Mouse (Mus musculus): Measurements from ENCODE around the gene Hoxb1. TPM values are rescaled to one million over a fixed set of nuclear protein-coding genes. Genes with fewer than 3 reads are reported as not detected.
A peak's percentile ranks its signal among the peaks of the same experiment; 100 is the strongest.

Hoxb1 gene
- polyA plus RNA-seq, 1 experiment from 2014 or later: 0.05 TPM

DNA sequence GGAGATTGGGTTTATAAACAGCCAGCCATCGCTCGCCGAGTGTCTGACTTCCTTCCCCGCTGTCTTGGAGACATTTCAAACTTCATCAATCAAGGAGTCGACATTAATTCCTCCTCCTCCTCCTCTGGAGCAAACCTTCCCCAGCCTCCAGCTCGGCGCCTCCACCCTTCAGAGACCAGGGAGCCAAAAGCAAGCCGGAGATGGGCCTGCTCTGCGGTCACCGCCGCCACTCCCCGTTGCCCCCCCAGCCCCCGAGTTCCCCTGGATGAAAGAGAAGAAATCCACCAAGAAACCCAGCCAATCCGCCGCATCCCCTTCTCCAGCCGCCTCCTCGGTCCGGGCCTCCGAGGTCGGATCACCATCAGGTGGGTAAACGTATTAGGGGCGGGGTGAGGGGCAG, 13.7 kb upstream of the Hoxb1 start:
- Histone ChIP-seq H3K27me3 (peaks cover 94% of the 10 kb centered on the region), H3K4me2 (peak overlapping the region; percentile 42; the same call in 1 of the 2 replicates), H3K36me3 (no peaks in the 10 kb centered on the region), H3K9ac (peak overlapping the region; percentile 56; the same call in 1 of the 2 replicates), H3K27ac (peak overlapping the region; percentile 61), H3K4me3 (replicated peaks) (peak overlapping the region; percentile 50), H3K4me1 (replicated peaks) (no peaks in the 10 kb centered on the region), H3K9me3 (replicated peaks) (no peaks in the 10 kb centered on the region)
- no peak for DNase-seq
- ATAC-seq (ENCODE audit: low read depth): no peak
- 2% methylated on average over 22 of the region's 22 CpGs for whole genome bisulfite sequencing (ENCODE audit: insufficient replicate concordance)

DNA sequence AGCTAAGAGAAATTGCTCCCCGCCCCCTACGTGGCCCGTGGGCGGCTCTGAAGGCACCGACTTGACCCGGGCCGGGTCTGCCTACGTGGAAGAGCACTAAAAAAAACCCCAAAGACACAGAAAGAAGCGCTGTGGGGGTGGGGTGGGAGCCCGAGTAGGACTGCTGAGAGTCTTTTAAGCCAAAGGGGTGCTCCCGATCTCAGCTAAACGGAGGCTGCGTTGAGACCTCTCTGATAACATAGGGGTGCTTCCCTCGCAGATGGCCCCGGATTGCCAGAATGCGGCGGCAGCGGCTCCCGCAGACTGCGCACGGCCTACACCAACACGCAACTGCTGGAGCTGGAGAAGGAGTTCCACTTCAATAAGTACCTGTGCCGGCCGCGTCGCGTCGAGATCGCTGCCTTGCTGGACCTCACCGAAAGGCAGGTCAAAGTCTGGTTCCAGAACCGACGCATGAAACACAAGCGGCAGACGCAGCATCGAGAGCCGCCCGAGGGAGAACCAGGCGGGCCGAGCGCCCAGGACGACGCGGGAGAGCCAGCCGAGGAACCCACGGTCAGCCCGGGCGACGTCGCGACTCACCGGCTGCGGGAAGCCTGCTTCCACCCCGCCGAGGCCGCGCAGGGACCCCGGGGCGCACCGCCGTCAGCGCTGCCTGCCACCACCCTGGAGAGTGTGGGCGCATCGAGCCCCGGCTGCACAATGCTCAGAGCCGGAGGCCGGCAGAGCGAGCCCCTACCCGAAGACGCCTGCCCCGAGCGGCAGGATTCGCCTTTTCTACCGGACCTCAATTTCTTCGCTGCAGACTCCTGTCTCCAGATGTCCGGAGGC, 12.6 kb upstream of the Hoxb1 start:
- Histone ChIP-seq H3K4me3 (replicated peaks) (peak overlapping the region; percentile 50), H3K27me3 (peaks cover 96% of the 10 kb centered on the region), H3K4me2 (peak overlapping the region; percentile 42), H3K9ac (peak overlapping the region; percentile 56), H3K4me1 (replicated peaks) (no peaks in the 10 kb centered on the region), H3K36me3 (no peaks in the 10 kb centered on the region), H3K27ac (peak overlapping the region; percentile 61), H3K9me3 (replicated peaks) (no peaks in the 10 kb centered on the region)
- DNase-seq: no peak
- no peak for ATAC-seq (ENCODE audit: low read depth)
- 1% methylated on average over 70 of the region's 75 CpGs for WGBS (ENCODE audit: insufficient replicate concordance)

DNA sequence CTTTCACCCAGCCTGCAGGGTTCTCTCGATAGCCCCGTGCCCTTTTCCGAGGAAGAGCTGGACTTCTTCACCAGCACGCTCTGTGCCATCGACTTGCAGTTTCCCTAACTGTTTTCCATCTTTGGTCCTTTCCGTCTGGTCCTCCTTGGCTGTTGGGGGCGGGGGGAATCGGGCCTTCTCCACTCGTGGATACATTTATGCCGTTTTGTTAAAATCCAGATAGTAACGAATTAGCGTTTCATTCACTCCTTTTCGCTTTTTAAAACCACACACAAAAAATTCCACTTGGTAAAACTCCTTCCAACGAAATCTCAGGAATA, 12.1 kb upstream of the Hoxb1 start:
- H3K4me2 ChIP-seq: peak overlapping the region; percentile 42
- peak overlapping the region; percentile 56 for H3K9ac ChIP-seq
- no peak overlapping the region for H3K27ac ChIP-seq
- no peaks in the 10 kb centered on the region for H3K36me3 ChIP-seq
- H3K27me3 ChIP-seq: peaks cover 95% of the 10 kb centered on the region
- DNase-seq (no peak), ATAC-seq (ENCODE audit: low read depth) (no peak)
- WGBS (ENCODE audit: insufficient replicate concordance): 6% methylated on average over 14 of the region's 14 CpGs
- peak overlapping the region; percentile 50 for H3K4me3 ChIP-seq (replicated peaks)
- H3K4me1 ChIP-seq (replicated peaks): no peaks in the 10 kb centered on the region
- no peaks in the 10 kb centered on the region for H3K9me3 ChIP-seq (replicated peaks)

- Histone ChIP-seq H3K36me3 (no peaks in the 10 kb centered on the region), H3K27ac (0 out of 2 replicates have a peak overlapping the region, but pooled peaks have one; percentile 43), H3K4me2 (peak overlapping the region; percentile 38), H3K27me3 (peaks cover 93% of the 10 kb centered on the region), H3K9ac (peak overlapping the region; percentile 39; the same call in 1 of the 2 replicates), H3K9me3 (replicated peaks) (no peaks in the 10 kb centered on the region), H3K4me3 (replicated peaks) (peak overlapping the region; percentile 16; the same call in 1 of the 2 replicates), H3K4me1 (replicated peaks) (no peaks in the 10 kb centered on the region)
- DNase-seq (no peak), ATAC-seq (ENCODE audit: low read depth) (no peak)
- 23% methylated on average over 8 of the region's 8 CpGs for WGBS (ENCODE audit: insufficient replicate concordance)
Observed at GRCm38 (mm10) chr11:96353939-96354338, 11.6 kb upstream of the Hoxb1 start.

GRCm38 (mm10) chr11:96354376-96354775, 11.2 kb upstream of the Hoxb1 start:
- peak overlapping the region; percentile 39; the same call in 1 of the 2 replicates for H3K9ac ChIP-seq
- DNase-seq: no peak
- WGBS (ENCODE audit: insufficient replicate concordance): 2% methylated on average over 25 of the region's 25 CpGs

DNA sequence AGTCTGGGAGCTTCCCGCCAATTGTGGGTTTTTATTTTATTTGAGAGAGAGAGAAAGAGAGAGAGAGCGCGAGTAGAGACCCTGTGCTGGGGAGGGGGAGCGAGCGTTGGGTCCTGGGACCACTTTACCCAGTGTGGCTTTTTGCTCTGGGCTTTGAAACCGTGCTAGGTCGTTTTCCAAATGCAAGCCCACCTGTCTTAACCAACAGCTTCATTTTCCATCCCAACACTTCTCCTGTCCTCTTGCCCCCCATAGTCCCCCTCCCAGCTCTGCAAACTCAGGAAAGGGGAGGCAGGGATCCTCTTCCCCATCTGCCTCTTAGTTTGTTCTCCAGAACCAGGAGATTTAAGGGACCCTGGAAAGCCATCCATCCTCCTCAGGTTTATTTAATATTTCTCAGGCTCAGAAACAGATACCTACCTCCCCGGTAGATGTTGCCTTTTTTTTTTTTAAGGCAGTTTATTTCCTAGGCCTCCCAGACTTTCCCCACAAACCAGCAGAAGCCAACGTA, 10.7 kb upstream of the Hoxb1 start:
- ATAC-seq (ENCODE audit: low read depth): no peak
- no peak overlapping the region for H3K9ac ChIP-seq
- no peaks in the 10 kb centered on the region for H3K4me1 ChIP-seq (replicated peaks)
- no peak for DNase-seq
- peak overlapping the region; percentile 16 for H3K4me3 ChIP-seq (replicated peaks)
- H3K27me3 ChIP-seq: peaks cover 84% of the 10 kb centered on the region
- H3K36me3 ChIP-seq: no peaks in the 10 kb centered on the region
- H3K4me2 ChIP-seq: peak overlapping the region; percentile 38
- H3K9me3 ChIP-seq (replicated peaks): no peaks in the 10 kb centered on the region
- 0 out of 2 replicates have a peak overlapping the region, but pooled peaks have one; percentile 43 for H3K27ac ChIP-seq
- 15% methylated on average over 9 of the region's 9 CpGs for WGBS (ENCODE audit: insufficient replicate concordance)

More at GRCm38 (mm10) chr11:96354376-96354775, 11.2 kb upstream of the Hoxb1 start:
- no peaks in the 10 kb centered on the region for H3K9me3 ChIP-seq (replicated peaks)
- H3K4me2 ChIP-seq: peak overlapping the region; percentile 38
- no peaks in the 10 kb centered on the region for H3K36me3 ChIP-seq
- H3K27me3 ChIP-seq: peaks cover 89% of the 10 kb centered on the region
- ATAC-seq (ENCODE audit: low read depth): no peak
- H3K4me1 ChIP-seq (replicated peaks): no peaks in the 10 kb centered on the region
- peak overlapping the region; percentile 43; the same call in 1 of the 2 replicates for H3K27ac ChIP-seq
- peak overlapping the region; percentile 16 for H3K4me3 ChIP-seq (replicated peaks)

DNA sequence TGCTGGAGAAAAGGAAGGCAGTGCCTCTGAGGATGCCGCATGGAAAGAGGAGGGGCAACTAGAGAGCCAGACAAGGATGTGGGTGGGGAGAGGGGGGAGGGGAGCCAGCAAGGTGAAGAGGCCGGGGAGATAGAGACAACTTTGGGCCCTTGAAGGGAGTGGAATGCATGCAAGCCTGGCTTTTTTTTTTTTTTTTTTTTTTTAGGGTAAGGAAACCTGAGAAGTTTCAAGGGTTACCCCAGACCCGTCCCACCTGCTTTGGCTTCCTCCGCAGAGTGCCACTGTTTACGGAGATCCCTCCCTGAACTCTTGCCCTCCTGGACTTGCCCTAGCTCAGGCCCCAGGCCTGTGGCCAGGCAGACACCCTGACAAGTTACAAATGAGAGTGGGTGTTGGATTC, 1.7 kb upstream of the Hoxb1 start:
- WGBS (ENCODE audit: insufficient replicate concordance): 12% methylated on average over 5 of the region's 5 CpGs
- Histone ChIP-seq H3K27me3 (peaks cover 77% of the 10 kb centered on the region), H3K4me2 (no peak overlapping the region), H3K9ac (no peak overlapping the region), H3K27ac (no peak overlapping the region), H3K4me1 (replicated peaks) (no peaks in the 10 kb centered on the region), H3K36me3 (no peaks in the 10 kb centered on the region), H3K9me3 (replicated peaks) (no peaks in the 10 kb centered on the region), H3K4me3 (replicated peaks) (no peak overlapping the region)
- ATAC-seq (ENCODE audit: low read depth) (no peak), DNase-seq (no peak)

DNA sequence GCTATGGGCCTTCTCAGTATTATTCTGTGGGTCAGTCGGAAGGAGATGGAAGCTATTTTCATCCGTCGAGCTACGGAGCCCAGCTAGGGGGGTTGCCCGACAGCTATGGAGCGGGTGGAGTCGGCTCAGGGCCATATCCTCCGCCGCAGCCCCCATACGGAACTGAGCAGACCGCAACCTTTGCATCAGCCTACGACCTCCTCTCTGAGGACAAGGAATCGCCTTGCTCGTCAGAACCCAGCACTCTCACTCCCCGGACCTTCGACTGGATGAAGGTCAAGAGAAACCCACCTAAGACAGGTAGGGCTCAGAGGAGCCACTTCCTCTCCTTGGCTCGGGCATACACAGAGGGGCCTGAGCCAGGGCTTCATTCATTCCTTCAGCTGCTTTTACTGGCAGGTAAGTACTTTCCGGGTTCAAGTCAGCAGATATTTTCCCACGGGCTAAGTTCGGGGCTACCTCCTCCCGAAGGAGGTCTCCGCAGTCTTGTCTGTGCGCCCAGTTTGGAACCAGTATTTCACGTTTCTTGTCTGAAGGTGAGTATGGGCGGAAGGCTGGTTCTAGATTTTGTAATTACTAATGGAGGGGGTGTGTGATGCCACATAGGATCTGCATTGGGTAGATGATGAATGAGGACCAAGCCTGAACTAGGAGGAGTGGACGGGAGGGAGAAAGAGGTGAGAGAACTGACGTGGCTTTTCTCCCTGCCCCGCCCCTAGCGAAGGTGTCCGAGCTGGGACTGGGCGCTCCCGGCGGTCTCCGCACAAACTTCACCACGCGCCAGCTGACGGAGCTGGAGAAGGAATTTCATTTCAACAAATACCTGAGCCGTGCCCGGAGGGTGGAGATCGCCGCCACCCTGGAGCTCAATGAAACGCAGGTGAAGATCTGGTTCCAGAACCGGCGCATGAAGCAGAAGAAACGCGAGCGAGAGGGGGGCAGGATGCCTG, 815 bp downstream of the Hoxb1 start:
- ATAC-seq (ENCODE audit: low read depth) (no peak), DNase-seq (no peak)
- H3K4me3 ChIP-seq (replicated peaks): no peak overlapping the region
- no peaks in the 10 kb centered on the region for H3K36me3 ChIP-seq
- no peak overlapping the region for H3K4me2 ChIP-seq
- peaks cover 93% of the 10 kb centered on the region for H3K27me3 ChIP-seq
- no peaks in the 10 kb centered on the region for H3K4me1 ChIP-seq (replicated peaks)
- 3% methylated on average over 47 of the region's 47 CpGs for WGBS (ENCODE audit: insufficient replicate concordance)
- H3K27ac ChIP-seq: no peak overlapping the region
- H3K9ac ChIP-seq: no peak overlapping the region
- no peaks in the 10 kb centered on the region for H3K9me3 ChIP-seq (replicated peaks)

DNA sequence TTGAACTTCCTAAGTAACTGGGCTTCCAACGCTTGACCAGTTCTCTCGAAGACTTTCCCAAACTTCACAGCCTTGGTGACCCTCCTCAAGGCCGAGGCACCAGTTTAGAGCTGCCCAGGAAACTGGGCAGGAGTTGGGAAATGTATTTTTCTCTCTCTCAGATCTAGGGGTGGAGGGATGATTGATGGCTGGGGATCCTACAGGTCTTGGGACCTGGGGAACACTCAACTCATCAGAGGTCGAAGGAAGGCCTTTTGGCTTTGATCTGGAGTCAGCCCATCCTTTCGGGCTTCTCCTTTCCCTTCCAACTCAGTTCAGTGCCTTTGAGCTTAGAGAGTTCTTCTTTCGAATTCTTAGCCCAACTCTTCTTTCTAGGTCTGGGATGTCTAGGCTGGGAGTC, 1.6 kb downstream of the Hoxb1 start:
- H3K27me3 ChIP-seq: peaks cover 90% of the 10 kb centered on the region
- no peaks in the 10 kb centered on the region for H3K36me3 ChIP-seq
- H3K27ac ChIP-seq: no peak overlapping the region
- H3K4me3 ChIP-seq (replicated peaks): no peak overlapping the region
- DNase-seq (no peak), ATAC-seq (ENCODE audit: low read depth) (no peak)
- H3K4me2 ChIP-seq: no peak overlapping the region
- no peak overlapping the region for H3K9ac ChIP-seq
- no peaks in the 10 kb centered on the region for H3K9me3 ChIP-seq (replicated peaks)
- 25% methylated on average over 6 of the region's 6 CpGs for WGBS (ENCODE audit: insufficient replicate concordance)
- no peaks in the 10 kb centered on the region for H3K4me1 ChIP-seq (replicated peaks)

DNA sequence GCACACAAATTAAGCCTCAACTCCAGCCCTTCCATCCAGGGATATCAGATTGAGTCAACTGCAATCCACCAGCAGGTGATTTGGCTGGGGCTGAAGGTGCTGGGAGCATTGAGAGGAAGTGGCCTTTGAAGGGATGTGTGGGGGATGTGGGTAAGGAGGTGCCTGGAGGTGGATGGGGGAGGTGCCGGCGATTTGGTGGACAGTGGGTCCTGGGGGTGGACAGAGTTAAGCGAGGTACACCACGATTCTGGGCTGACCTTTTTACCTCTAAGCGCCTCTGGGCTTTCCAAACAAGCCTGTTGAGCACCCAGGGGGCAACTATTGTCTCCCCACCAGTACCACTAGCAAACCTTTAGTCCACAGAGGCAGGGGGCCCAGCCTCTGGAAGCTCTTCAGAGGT, 3.1 kb downstream of the Hoxb1 start:
- no peak for ATAC-seq (ENCODE audit: low read depth)
- Histone ChIP-seq H3K9ac (no peak overlapping the region), H3K9me3 (replicated peaks) (no peaks in the 10 kb centered on the region), H3K4me2 (no peak overlapping the region), H3K4me1 (replicated peaks) (no peaks in the 10 kb centered on the region), H3K36me3 (no peaks in the 10 kb centered on the region), H3K27ac (no peak overlapping the region), H3K27me3 (peaks cover 92% of the 10 kb centered on the region), H3K4me3 (replicated peaks) (no peak overlapping the region)
- no peak for DNase-seq
- WGBS (ENCODE audit: insufficient replicate concordance): 26% methylated on average over 5 of the region's 5 CpGs

DNA sequence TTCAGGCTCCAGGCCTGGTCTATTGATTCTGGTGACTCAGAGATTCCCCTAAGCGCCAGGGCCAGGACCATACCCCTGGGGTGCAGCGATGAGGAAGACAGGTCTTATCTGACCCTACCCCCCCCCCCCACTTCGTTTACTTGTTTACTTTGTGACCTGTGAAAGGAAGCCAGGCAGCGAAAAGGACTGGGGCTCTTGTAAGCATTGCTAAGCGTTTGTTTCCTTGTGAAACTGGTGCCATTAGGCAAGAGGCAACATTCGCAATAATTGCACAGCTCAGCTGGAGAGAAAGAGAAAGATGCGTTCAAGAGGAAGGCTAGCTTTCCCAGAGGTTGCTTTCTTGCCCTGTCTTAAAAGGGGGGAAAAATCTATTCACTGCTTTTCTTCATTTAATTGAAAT, 3.6 kb downstream of the Hoxb1 start:
- Histone ChIP-seq H3K4me1 (replicated peaks) (no peaks in the 10 kb centered on the region), H3K9me3 (replicated peaks) (no peaks in the 10 kb centered on the region), H3K27ac (no peak overlapping the region), H3K4me3 (replicated peaks) (no peak overlapping the region), H3K36me3 (no peaks in the 10 kb centered on the region), H3K9ac (no peak overlapping the region), H3K4me2 (no peak overlapping the region), H3K27me3 (peaks cover 92% of the 10 kb centered on the region)
- 33% methylated on average over 7 of the region's 7 CpGs for WGBS (ENCODE audit: insufficient replicate concordance)
- no peak for ATAC-seq (ENCODE audit: low read depth)
- no peak for DNase-seq
